Mouse (Mus musculus): Measurements from ENCODE around the gene Kcnmb1.

Gene Kcnmb1

DNA sequence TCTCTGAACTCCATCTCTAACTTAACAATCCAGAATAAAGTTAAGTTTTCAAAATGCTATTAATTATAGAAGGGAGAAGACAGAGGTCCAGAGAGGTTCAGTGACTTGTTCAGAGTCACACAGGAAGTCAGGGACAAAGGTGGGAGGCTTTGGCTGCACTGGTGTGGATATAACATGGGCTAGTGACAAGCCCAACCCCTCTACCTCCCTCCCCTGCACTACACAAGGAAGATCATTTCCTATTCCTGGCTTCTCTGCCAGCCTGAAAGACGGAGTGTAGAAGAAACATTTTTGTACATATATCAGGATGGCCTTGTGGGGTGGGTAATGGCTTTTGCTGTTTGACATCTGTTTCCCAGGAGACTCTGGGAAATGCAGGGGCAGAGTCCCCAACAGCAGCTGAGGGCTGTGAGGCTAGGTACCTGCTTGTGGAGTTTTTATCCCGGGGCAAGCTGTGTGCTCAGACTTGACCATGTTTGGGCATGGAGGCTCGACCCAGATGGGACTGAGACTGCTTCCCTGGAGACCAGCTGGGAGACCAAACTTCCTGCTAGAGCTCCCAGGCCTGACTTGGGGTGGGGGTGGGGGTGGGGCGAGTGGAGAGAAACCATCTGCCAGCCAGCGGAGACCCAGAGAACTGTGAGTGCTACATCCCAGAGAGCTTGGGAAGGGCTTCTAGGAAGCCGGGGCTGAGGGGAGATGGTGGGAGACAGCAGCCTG is at the start of gene Kcnmb1:
Gene Kcnmb1 (plus strand): TSS at position 326 of the 720 bp plus-strand sequence.
- no peak for DNase-seq (ENCODE audit: low spot score in 2 of 2)

DNA sequence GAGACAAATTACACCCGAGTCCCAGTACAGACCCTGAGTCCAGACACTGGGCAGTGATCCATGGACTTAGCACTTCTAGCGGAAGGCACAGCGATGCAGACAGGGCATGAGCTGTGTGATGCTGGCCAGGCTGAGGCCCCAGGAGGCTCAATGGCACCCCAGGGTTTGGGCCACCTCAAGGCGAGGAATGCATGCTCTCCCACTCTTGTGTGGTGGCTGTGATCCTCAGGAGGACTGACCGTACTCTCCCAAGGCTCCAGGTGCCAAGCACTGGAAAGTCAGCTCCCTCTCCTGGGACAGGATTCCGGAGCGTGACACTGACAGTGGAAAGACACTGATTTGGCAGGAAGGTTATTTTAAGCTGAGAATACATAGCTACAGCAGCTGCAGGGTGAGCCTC is 49.8 kb upstream of the Kcnmb1 start:
- no peak for DNase-seq (ENCODE audit: low spot score in 2 of 2)

DNA sequence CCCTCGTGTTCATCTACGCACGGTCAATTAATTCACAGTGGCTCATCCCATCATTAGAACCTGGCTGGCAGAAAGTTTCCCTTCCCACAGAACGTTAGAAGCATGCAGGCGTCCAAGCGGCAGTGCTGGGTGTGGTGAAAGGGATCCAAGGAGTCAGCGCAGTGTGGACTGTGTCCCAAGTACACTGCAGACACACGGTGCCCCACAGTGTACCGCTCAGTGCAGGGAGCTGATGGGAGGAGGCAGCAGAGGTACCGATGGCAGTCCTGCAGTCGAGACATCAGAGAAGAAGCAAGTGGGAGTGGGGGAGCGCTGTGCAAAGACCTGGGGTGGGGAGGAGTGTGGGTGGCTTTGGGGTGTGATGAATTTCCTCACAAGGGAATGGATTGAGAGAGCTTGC is 48.6 kb upstream of the Kcnmb1 start:
- no peak for DNase-seq (ENCODE audit: low spot score in 2 of 2)

DNA sequence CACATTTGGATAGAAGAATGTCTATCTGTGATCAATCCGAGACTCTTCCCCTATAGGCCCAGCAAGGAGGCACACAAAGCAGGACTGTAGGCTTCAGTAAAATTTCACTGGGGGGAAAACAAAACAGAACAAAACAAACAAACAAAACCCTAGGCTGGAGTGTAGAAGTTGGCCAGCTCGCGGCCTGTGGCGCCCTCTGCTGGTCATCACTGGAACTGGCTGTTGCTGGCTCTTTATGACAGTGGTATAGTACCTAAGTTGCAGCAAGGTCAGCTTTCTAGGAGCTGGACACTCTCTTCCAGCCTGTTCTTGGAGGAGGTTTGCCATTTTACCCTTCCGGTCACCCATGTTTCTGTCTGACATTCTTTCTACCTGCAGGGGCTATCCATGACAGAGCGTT is 45.2 kb upstream of the Kcnmb1 start:
- peak; percentile 47 to 48 for DNase-seq (ENCODE audit: low spot score in 2 of 2)

DNA sequence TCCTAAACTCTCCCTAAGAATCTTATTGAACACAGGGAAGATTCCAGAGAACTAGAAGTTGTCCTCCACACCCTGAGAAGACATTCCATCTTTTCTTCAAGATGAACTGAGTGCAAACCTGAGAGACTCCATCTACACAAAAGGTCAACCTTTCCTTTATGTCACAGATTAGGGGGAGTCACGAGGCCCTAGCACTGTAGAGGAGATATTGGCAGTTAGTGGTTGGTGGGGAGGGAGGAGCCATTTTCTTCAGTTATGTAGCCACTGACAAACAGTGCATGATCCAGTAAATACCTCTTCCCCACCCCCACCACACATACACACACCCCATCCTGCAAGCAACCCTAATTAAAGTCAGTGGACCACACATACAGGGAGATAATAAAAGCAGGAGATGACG is 44.4 kb upstream of the Kcnmb1 start:
- no peak for DNase-seq (ENCODE audit: low spot score in 2 of 2)

DNA sequence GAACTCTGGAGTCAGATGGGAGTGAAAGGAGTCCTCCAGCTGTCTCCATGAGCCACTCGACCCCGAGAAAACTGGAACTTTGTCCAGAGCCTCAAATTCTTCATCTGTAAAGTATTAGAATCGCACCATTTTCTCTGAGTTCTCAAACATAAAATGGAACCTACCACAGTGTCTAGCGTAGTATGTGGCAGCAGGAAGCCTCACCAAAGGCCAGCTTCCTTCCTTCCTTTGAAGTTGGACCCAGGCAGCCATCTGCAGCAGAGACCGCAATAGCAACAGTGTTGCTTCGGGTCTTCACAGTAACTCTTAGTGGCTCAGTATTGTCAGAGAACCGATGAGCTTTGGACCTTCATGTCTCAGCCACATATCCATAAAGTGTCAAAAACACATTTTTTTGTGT is 43.0 kb upstream of the Kcnmb1 start:
- DNase-seq (ENCODE audit: low spot score in 2 of 2) = no peak

DNA sequence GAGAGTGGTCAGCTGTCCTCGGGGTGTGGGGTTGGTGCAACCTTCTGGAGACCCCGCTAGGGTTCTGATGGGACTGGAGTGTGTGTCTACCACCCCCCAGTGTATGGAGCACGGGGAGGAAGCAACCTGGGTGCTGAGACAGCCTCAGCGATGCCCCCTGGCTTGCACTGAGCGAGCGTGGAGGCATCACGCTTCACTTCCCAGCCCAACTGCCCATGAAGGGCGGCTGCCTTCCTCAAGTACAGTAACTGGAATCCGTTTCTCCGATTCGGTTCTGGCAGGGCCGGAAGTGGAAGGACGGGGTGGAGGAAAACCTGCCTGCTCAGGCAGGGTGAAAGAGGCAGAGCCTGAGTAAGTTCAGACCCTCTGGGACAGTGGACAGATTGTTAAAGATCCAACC is 41.4 kb upstream of the Kcnmb1 start:
- no peak for DNase-seq (ENCODE audit: low spot score in 2 of 2)

DNA sequence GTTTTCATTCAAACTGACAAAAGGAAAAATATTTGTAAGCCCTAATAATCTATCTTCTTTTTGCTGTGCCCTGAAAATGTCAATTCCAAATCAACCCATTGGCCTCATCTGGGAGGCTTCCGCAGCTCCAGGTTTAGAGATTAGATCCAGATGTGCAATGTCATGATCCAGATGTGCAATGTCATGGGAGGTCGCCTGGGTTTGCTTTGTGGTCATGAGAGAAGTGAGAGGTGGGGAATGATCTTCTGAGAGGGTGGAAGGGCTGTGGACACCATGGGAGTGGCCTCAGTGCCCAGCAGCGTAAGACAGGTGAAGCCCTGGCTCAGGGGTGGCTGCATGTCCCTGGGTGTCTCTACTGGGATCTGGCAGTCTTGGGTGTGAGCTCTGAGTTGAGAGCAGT is 39.8 kb upstream of the Kcnmb1 start:
- no peak for DNase-seq (ENCODE audit: low spot score in 2 of 2)

DNA sequence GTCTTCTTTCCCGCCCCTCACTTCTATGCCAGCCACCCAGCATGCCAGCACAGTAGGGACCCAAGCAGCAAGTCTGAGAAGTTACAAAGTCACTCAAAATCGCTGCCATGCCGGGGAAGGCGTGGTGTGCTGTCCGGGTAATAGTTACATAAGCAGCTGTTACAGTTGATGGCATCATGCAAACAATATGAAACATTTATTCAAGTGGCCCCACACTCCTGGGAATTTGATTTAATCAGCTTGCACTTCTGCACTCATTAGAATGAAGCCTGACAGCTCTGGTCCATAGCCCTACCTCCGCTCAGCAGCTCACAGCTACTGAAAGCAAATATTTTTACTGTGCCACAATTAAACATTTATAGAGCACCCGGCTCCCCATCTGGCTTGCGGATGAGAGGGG is 37.0 kb upstream of the Kcnmb1 start:
- no peak for DNase-seq (ENCODE audit: low spot score in 2 of 2)

DNA sequence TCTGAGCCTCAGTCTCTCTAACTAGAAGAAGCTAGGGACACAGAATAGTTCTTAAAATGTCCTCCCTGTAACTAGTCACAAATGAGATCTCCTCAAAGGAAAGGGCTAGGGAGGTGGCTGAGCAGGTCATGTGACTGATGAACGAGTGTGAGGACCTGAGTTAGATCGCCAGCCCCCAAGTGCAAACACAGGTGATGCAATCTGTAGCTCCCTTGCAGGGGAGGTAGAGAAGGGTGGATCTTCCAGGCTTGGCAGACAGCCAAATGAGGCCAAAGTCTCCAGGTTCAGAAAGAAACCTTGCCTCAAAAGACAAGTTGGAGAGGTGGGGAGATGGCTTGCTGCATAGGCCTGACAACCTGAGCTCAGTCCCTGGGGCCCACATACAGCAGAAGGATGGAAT is 36.3 kb upstream of the Kcnmb1 start:
- no peak for DNase-seq (ENCODE audit: low spot score in 2 of 2)

DNA sequence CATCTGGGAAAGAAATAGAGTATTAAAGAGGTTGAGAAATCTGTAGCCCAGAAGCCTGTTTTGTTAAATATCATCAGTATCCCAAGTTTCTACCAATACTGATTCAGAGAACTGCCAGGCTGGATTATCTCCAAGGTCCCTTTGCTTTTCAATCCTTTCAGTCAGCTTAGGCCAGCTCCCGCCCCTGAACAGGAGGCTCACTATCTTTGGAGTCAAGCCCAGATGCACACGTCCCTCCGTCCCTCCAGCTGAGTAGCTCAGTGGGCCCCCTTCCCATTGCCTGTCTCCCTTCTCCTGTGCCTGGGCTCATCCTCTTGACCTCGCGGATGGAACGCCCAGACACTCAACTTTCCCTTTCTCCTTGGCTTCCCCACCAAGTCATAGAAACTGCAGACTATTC is 35.5 kb upstream of the Kcnmb1 start:
- DNase-seq (ENCODE audit: low spot score in 2 of 2) = no peak

DNA sequence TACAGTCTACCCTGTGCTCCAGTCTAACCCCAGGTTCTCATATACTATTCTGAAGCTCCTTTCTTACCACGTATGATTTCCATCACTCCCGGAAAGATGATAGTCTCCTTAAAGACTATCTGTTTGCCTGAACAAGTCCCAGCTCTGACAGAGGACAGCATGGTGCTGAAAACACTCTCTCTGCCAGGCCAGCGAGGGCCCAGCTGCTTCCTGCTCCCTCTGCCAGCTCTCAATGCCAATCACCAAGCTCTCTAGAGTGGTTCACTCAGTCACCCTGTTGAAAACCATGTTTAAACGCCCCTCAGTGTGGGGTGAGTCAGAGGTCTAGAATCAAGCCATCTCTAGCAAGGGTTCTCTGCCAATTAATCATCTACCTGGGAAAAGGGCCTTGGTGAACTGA is 35.0 kb upstream of the Kcnmb1 start:
- DNase-seq (ENCODE audit: low spot score in 2 of 2) = no peak

DNA sequence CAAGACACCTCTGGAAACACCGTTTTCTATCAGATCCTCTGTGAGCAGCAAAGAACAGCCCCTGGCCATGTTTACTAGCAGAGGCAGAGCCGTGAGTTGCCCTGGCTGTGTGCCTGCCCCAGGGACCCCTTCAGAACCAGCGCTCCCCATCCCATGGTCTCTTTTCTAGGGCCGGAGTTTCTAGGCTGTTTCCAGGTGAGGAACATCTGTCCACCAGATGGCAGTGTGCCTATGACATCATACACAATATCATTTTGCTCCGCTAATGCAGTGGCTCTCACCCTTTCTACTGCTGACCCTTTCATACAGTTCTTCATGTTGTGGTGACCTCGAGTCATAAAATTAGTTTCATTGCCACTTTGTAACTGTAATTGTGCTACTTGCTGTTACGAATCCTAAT is 34.2 kb upstream of the Kcnmb1 start:
- DNase-seq (ENCODE audit: low spot score in 2 of 2) = peak in 1 of 2 experiments; percentile 18

DNA sequence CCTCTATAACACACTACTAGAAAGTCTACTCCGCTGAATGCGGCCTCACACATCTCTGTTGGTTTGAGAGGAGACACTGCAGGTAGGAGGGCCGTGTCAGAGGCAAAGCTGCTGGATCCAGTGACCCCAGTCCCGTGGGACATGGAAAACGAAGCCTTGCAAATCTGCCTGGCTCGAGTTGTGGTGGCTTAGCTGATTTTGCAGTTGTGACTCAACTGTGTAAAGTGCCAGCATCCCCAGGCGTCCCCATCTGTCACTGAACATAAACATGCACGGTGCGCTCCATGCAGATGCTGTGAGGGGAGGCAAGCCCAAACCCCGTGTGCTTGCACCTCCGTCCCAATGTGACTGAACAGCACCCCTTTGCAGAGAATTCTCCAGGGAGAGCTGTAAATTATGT is 33.4 kb upstream of the Kcnmb1 start:
- DNase-seq (ENCODE audit: low spot score in 2 of 2) = no peak

DNA sequence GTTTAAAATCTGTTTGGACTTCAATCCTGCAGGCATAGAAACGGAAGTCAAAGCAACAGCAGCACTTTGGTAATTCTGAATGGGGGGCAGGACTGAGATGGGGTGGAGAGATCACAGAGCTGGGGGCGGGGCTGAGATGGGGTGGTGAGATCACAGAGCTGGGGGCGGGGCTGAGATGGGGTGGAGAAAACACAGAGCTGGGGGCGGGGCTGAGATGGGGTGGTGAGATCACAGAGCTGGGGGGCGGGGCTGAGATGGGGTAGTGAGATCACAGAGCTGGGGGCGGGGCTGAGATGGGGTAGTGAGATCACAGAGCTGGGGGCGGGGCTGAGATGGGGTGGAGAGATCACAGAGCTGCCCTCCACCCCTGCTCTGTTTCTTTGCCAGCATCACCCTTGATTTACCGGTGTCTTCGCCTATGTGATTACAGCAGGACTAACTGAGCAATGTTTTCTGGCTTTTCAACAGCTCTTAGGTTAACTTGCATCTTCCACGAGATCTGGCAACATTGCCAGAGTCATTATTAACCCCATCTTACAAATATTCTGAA is 30.9 kb upstream of the Kcnmb1 start:
- peak in 1 of 2 experiments; percentile 8 for DNase-seq (ENCODE audit: low spot score in 2 of 2)

DNA sequence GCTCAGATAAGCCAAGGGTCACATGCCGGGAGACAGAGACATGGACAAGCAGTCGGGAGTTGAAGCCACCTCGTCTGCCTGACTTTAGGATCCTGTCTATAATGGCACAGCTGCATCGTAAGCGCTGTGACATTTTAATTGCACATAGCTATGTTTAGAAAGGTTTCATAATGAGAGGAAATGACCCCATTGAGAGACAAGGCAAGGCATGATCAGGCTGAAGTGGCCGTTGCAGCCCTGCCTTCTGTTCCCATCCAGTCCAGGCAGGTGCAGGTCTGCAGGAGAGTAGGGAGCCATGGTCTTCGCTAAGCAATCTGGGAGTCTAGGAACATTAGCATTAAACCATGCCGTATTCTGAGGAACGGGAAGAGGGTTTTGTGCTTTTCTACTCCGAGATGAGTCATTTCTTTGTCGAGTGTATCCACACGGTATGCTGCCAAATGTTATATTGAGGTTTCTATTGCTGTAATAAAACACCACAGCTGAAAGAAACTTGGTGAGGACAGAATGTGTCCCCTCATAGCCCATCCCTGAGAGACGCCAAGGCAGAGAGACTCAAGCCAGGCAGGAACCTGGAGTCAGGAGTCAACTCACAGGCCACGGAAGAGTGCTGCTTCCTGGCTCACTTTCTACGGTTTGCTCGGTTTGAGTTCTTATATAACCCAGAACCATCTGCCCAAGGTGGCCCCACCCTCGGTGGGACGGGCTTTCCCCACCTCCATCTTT is 30.3 kb upstream of the Kcnmb1 start:
- DNase-seq (ENCODE audit: low spot score in 2 of 2) = no peak

DNA sequence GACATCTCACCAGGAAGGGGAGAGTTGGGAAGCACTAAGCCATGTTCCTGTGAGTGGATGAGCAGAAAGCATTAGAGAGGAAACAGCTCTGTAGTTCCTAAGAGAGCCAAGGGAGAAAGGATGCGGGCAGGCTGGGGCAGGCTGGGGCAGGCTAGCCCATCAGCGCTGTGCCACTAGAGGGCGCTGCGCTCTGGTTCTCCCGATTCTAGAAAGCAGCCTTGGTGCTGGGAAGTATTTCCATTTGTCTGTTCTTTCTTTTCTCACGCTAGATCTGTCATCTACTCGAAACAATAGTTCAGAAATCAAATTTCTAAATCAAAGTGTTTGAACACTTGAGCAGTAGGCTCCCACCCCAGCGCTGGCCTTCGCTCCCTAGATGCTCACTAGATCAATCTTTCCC is 28.5 kb upstream of the Kcnmb1 start:
- no peak for DNase-seq (ENCODE audit: low spot score in 2 of 2)

DNA sequence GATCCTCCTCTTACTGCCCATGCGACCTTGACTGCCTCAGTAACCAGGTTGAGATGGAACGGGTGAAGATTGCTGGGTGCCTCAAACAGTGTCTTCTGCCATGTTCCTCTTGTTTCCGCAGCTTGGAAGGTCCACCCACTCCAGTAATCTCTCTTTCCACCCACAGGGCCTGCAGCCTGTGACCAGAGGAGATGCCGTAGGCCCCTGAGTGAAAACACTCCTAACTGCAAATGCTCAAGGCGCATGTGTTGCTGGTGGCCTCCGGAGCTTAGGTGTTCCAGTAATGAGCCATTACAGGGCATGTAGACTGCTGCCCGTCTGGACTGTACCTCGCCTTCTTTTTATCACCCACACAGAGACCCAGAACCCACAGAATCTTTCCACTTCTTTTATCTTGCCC is 25.2 kb upstream of the Kcnmb1 start:
- no peak for DNase-seq (ENCODE audit: low spot score in 2 of 2)

DNA sequence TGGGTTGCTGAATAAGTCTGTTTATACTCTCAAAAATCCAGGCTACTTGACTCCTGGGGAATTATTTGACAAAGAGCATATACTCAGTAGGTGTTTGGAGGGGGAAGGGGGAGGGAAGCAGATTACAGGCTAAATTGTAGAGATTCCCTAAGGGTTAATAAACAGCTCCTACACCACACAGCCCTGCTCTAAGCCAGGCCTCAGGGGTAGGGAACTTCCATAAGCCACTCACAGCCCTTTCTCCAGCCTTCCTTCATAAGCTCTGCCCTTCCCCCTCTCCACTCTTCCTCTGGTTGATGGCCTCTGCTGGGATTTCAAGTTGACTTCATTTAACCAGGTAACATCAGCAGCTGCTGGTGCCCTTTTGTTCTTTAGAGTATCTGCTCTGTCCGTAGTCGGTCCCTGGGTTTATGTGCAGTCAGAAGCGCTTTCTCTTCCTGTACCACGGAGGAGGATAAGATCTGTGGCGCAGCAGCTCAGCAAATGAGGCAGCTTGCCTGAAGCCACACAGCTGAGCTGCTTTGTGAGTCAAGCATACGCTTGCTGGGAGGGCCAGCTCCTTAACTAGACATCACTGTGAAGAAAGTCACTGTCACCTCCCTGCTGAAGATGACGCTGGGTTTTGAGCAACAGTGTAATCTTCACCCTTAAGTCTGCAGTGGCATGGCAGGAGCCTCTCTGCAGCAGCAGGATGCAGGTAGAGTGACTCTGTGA is 24.1 kb upstream of the Kcnmb1 start:
- DNase-seq (ENCODE audit: low spot score in 2 of 2) = no peak

DNA sequence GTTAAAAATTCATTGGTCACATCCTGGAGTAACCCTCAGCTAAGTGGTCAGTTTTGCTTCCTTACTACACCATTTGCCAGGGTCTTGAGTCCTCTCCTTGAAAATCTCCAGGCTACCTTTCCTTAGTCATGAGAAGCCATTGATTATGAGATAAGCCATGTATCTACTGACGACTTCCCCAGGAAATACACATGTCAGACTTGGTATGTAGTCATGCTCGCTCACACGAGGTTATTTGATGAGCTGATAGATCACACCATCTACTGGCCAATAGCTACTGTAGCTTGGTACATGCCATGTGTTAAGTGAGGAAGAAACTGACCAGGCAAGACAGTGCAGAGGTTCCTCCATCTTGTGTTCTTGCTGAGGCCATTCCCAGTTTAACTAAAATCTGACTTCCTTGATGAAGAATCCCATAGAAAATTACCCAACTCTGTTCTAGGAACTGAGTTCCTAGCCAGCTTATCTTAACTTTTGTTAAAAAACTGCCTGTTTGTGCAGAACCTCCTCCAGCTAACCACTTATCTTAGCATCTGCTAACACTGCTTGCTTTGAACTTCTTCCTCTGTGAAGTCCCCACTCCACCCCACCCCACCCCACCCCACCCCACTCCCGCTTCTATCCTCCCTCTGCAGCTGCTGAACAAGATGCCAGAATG is 23.2 kb upstream of the Kcnmb1 start:
- no peak for DNase-seq (ENCODE audit: low spot score in 2 of 2)

DNA sequence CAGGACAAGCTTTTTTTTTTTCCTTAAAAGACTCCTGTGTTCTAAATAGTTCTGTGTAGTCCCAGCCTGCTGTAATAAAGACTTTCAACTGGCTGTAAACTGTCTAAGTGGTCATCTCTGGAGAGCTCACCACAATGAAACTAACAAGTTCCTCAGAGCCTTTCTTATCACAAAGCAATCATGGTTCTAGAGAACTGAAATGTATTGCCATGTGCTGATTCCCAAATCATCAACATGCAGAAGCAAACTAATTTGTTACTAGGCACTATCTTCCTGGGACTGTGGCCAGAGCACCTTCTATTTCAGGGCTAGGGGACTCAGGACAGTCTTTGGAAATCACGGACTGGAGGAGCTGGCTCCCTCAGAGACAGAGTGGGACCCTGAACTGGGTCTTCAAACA is 19.2 kb upstream of the Kcnmb1 start:
- DNase-seq (ENCODE audit: low spot score in 2 of 2) = no peak

Data from urinary bladder, postnatal 36 days (tissue).